Mouse (Mus musculus) lung, adult 10 weeks (tissue): ENCODE measurements around the gene Gm16867. TPM values are rescaled to one million over a fixed set of nuclear protein-coding genes. Genes with fewer than 3 reads are reported as not detected.

Source experiments
- polyA plus RNA-seq: library from polyadenylated mRNA; stranded (reverse); fragments of 350-450 nt; fragmentation: Illumina TruSeq; extraction: RNeasy Lipid Tissue Mini Kit (QIAGEN cat#74804); gene quantifications from one replicate; pipeline ENCODE4 v1.2.3, GENCODE M21; 2014; ENCODE audit warnings: low read depth, low replicate concordance; ENCODE audit not compliant: insufficient read depth

Gm16867 gene
- 1.5 TPM for polyA plus RNA-seq

GRCm38 (mm10) chr14:69503174-69503573, at the start of gene Gm16867:
Gm16867 (minus strand) TSS chr14:69503362.

GRCm38 (mm10) chr14:69512449-69512848, 9.3 kb upstream of the Gm16867 start, which contains the start of gene Gm27179:
Gm27179 (minus strand) TSS chr14:69512549.

Other genes starting within 250 kb of the Gm16867 start
- gene Synb, start 209.1 kb downstream of the Gm16867 start, polyA plus RNA-seq, result not detected
- gene Gm27179, start 9.2 kb upstream of the Gm16867 start, polyA plus RNA-seq, result 0.17 TPM
- 15.7 TPM for gene Entpd4b, start 52.1 kb upstream of the Gm16867 start, polyA plus RNA-seq